Mouse (Mus musculus) lung, postnatal 25 days (tissue): ENCODE measurements around the gene Psma5.
"Not testable (repeated sequence)": the region's sequence is repeated elsewhere in the genome, so short reads cannot be mapped to it uniquely, and the experiment has no call there.

ENCODE experiments used
- DNase-seq: peaks from one replicate; pipeline ENCODE4 v3.0.0; 2022; ENCODE audit warnings: low spot score

Psma5 gene

DNA sequence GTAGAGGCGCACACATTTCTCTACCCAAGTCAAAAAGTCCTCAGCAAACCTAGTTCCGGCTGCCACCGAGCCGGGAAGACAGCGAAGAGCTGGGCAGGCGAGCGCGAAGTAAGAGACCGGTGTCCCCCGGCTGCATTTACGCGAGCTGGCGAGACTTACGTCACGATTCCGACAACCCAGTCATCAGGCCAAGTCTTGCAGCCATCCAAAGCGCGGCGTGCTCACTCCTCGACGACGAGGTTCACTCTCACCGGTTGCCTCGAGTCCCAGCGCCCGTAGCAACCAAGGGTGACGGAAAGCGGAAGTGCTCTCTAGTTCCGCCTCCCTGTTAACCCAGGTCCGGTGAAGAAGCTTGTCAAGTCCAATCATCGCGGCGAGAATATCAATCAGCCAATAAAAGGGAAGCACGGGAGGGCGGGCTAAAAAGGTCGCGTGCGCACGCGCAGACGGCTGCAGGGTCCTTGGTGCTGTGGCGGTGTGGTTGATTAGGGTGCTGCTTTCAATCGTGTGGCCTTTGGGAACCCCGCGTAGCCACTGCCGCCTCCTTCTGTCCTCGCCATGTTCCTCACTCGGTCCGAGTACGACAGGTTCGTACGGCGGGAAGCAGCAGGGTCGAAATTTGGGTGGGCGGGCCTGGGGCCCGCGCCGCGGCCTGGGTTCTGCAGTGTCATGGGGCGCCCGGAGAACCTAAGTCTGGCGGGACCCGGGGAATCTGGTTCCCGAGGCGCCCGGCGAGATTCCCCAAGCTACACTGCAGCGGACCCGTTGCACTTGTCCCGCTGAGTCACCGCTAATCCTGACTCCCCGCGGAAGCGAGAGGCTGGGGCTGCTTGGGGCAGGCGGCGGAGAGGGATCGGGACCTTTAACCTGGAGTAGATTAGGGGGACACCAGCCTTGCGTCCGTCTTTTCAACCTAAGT is at the start of gene Psma5:
Gene Psma5 (plus strand): TSS at position 208 of the 919 bp plus-strand sequence.
- DNase-seq: peak; percentile 97

DNA sequence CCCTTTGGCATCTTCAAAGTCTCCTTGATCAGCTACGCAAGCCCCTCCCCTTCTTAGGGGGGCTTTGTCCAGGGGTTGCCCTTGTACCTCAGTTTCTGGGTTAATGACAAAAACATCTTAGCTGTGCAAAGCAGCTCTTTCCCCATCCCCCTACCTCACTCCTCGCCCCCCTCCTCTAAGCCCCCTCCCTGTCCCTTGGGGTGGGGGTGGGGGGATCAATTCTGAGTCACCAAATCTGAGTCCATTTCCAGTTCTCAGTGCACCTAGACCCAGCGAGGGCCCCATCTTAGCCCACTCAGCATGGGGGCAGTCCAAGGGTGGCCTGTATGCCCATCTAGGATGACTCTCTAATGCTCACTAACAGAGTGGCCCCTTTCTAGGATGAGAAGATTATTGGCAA is 47.7 kb upstream of the Psma5 start:
- DNase-seq: no peak

GRCm38 (mm10) chr3:108209536-108209935 is 47.2 kb upstream of the Psma5 start:
- no peak for DNase-seq

DNA sequence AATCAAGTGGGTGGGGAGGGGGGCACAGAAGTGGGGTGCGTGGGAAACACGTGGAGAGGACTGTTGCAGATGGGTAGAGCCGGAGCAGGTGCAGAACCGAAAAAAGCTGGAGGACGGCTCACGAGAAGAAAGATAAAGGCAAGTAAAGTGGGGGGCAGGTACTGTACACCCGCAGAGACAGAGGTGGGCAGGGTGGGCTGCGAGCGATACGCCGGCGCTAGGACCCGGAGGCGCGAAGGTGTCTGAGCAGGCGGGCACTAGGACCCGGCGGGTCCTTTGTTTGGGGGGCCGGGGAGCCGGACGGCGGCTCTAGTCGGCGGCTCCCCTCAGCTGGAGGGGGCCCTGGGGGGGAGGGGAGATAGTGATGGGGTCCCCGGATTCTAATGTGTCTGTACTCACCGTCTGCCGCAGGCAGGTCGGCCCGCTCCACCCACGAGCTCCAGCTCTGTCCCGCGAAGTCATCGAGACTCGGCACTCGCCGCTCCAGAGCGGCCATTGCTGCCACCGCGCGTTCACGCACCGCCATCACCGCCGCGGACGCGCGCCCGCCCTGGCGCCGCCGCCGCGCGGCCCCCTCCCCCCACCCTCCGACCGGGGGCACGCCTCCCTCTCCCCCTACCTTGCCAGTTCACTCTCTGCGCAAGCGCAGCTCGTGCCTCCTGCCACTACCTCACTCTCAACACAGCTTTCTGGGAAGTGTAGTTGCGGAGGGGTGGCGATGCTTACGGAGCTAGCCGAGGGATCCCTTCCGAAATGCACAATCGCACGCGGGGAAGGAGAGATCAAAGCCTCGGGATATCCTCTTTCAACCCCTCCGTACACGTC is 46.6 kb upstream of the Psma5 start:
- peak; percentile 95 for DNase-seq

GRCm38 (mm10) chr3:108210771-108211139 is 46.0 kb upstream of the Psma5 start, which contains the start of gene Atxn7l2:
TSS of gene Atxn7l2 (minus strand) at chr3:108210934.
- no peak for DNase-seq

GRCm38 (mm10) chr3:108211845-108212244 is 44.9 kb upstream of the Psma5 start:
- DNase-seq: no peak

DNA sequence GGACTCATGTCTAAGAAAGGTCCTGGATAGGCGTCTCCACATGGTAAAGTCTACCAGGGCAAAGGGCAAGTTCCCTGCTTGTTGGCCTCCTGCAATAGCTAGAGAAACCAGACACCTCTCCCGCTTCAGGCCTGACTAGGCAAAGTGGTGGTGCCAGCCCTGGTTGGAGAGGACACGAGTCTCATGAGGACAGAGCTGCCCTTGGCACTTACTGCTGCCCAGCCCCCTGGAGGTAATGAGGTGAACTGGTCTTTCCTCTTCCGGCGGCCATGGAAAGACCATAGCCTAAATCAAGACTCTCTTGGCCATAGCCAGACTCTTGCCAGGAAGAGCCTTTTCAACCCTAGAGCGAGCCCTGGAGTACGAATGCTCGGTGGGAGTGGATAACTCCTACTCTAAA is 44.3 kb upstream of the Psma5 start:
- DNase-seq: no peak

GRCm38 (mm10) chr3:108214734-108215133 is 42.0 kb upstream of the Psma5 start:
- DNase-seq: no peak

- no peak for DNase-seq
Observed at GRCm38 (mm10) chr3:108220661-108221060, 36.1 kb upstream of the Psma5 start.

DNA sequence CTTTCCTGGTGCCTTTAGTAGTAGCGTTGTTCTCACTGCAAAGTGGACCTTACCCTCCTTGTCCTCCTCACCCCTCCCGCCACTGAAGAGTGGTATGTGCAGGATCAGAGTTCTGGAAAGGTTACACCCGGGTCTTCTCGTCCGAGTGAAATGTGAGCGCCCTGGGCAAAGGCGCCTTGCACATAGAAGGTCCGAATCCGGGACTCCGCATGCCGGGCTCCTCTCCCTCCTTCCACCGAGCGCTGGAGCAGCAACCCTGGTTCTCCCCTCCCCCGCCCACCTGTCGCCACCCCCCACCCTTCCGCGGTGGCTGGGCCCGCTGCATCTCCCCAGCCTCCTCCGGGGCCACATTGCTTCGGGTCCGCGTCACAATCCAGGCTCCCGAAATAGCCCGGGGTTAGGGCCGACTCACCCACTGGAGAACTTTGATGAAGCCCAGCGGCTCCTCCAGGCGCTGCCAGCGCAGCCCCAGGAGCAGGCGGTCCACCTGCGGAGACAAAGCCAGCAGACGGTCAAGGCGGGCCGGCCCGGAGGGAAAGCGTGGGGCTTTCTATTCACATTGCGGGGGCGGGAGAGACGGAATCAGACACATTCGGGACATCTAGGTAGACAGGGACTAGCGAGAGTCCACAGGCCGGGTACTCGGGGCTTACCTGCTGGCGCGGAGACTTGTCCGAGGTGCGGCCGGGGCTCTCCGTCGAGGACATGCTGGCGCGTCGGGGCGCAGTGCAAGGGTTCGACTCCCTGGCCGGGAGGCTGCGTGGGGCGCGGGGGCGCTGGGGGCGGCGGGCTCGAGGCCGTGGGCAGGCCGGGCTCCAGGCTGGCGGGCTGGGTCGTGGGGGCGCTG is 30.8 kb upstream of the Psma5 start:
- no peak for DNase-seq

DNA sequence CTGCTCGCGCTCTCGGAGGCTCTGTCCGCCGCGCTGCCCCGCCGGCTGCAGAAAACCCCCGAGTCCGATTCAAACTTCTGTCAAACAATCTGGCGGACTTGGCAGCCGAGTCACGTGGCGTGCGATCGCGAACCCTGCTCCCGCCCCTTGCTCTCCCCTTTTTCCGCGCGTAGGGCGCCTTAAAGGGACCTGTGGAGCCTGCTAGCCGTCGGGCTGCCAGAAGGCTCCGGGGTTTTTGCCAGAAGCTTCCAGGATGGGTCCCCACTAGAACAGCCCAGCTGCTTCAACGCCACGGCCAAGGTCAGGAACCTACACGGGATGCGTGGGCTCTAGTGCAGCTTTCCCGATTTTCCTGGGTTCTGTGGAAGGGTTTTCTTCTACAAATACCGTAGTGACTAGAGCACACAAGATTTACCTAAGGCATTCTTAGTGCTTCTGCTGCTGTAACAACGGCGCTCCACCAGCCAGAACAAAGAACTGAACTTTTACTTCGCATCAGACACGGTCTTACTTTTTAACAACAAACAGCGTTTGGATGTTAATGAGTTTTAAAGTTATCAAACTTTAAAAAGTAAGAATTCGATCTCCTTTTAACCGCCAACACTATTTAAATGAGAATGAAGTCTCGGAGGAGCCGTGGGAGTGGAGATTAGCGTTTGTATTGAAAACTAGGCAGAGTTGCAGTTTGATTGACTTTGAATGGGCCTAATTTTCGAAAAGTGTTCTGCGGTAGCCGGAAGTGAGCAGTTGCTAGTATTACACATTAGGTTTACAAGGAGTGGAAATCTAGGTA is 30.0 kb upstream of the Psma5 start, which contains the start of gene Sypl2:
Gene Sypl2 (minus strand): TSS at position 91 of the 793 bp plus-strand sequence.
- no peak for DNase-seq

DNA sequence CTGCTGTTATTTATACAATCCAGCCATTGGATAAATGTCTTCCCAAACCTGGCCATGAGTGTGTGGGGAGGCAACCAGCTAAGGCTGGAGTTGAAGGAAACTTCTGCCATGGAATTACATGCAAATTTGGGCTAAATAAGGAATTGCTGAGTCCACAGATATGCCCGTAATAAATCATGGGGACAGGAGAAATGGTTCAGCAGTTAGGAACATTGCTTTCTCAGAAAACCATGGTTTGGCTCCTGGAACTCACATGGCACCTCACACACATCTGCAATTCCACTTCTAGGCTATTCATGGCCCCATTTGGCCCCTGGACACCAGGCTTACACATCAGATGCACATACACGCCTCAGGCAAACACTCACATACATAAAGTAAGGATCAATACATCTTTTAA is 29.2 kb upstream of the Psma5 start:
- DNase-seq: no peak

DNA sequence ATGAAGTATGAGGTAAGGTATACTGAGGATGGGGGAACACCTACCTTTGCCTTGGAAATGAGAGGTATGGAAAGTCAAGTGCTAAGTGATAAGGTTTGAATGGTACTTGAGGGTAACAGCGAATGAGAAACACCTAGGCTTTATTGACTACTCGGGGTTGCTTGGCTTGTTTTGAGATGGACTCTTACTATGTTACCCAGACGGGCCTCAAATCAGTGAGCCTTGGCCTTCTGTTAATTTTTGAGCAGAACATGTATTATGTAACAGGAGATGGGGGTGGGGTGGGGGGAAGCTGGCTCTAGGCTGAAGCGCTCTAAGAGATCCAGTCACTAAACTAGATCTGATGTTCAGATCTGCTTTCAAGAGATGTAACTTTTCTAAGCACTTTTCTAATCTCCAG is 25.1 kb upstream of the Psma5 start:
- DNase-seq: no peak

DNA sequence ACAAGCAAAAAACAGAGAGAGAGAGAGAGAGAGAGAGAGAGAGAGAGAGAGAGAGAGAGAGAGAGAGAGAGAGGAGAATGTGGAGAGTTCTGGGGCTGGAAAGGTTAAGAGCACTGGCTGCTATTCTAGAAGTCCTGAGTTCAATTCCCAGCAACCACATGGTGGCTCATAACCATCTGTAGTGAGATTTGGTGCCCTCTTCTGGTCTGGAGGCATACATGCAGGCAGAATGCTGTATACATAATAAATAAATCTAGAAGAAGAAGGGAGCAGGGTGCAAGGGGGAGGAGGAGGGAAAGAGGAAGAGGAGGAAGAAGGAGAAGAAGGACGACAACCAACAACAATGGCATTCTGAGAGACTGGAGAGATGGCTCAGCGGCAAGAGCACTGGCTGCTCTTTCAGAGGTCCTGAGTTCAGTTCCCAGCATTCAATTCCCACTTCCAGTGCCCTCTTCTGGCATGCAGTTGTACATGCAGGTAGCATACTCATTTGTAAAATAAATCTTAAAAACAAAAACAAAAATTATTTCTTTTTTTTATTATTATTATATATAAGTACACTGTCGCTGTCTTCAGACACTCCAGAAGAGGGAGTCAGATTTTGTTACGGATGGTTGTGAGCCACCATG is 19.1 kb upstream of the Psma5 start:
- DNase-seq: not testable (repeated sequence)

GRCm38 (mm10) chr3:108241243-108241839 is 15.4 kb upstream of the Psma5 start:
- no peak for DNase-seq

- no peak for DNase-seq
Observed at GRCm38 (mm10) chr3:108246857-108247256, 9.9 kb upstream of the Psma5 start.

GRCm38 (mm10) chr3:108257831-108258500 is 1.2 kb downstream of the Psma5 start:
- no peak for DNase-seq

DNA sequence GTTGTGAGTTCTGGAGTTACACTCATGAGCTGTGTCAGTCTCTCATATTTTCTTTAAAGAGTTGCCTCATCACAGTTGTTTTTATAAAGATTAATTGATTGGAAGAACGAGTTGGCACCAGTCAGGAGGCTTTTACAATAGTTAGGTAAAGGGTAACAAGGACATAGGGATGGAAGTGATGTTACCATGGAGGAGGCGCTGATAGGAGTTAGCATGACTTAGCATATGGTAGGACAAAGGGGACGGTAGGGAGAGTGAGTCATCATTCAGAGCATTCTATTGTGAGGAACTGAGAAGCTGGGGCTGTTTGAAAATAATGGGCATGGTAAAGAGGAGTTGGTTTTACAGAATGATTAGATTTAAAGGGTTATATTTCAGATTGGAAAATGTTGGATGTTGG is 2.6 kb downstream of the Psma5 start:
- no peak for DNase-seq

GRCm38 (mm10) chr3:108279495-108279894 is 22.8 kb downstream of the Psma5 start:
- DNase-seq: not testable (repeated sequence)
